Mouse (Mus musculus) A20 (cell line): Measurements from ENCODE around the gene Tmem190.
"Not testable (repeated sequence)": the region's sequence is repeated elsewhere in the genome, so short reads cannot be mapped to it uniquely, and the experiment has no call there.

Experiments used
- DNase-seq: peaks from one replicate; pipeline ENCODE4 v3.0.0-alpha.2; 2011; ENCODE audit warnings: low read depth, low spot score

Gene Tmem190

DNA sequence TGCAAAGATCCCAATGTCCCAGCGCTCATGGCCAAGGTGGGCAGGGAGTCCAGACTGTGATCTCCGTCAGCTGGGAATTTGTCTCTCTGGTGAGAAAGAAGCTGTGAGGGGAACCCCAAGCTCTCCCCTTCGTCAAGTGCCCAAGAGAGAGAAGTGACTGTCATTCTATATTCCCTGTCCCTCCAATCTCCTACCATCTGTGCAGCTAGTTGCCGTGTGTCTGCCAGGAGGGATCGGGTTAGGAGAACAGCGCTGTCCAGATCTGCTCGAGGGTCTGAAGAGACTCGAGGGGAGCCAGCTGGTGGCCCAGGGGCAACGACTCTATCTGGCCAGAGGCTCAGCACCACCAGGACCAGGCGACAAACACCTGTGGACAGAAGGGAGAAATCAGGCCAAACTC, 6.6 kb upstream of the Tmem190 start:
- DNase-seq, result no peak

- no peak for DNase-seq
Observed at GRCm38 (mm10) chr7:4776861-4777830, 5.6 kb upstream of the Tmem190 start.

GRCm38 (mm10) chr7:4777851-4778637, 4.7 kb upstream of the Tmem190 start:
- DNase-seq, result no peak

- no peak for DNase-seq
Observed at GRCm38 (mm10) chr7:4779921-4780320, 2.8 kb upstream of the Tmem190 start.

DNA sequence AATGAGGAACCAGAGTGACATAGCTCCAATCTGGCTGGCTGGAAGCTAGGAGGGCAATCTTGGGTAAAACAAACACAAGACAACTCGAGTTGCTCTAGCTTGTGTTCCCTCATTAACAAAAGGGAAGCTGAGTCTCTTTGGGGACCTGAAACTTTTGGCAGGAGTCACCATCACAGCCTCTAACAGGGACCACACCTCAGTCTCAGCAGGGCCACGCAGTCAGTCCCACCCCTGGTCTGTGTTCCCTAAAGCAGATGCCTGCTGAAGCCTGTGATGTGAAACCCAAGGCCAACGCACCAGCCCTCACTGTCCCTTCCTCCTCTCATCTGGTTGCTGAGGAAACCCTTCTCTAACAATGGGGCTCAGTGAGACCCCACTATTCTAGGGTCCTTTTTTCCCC, 607 bp upstream of the Tmem190 start:
- DNase-seq, result no peak

GRCm38 (mm10) chr7:4783667-4784268, 1.0 kb downstream of the Tmem190 start:
- no peak for DNase-seq

DNA sequence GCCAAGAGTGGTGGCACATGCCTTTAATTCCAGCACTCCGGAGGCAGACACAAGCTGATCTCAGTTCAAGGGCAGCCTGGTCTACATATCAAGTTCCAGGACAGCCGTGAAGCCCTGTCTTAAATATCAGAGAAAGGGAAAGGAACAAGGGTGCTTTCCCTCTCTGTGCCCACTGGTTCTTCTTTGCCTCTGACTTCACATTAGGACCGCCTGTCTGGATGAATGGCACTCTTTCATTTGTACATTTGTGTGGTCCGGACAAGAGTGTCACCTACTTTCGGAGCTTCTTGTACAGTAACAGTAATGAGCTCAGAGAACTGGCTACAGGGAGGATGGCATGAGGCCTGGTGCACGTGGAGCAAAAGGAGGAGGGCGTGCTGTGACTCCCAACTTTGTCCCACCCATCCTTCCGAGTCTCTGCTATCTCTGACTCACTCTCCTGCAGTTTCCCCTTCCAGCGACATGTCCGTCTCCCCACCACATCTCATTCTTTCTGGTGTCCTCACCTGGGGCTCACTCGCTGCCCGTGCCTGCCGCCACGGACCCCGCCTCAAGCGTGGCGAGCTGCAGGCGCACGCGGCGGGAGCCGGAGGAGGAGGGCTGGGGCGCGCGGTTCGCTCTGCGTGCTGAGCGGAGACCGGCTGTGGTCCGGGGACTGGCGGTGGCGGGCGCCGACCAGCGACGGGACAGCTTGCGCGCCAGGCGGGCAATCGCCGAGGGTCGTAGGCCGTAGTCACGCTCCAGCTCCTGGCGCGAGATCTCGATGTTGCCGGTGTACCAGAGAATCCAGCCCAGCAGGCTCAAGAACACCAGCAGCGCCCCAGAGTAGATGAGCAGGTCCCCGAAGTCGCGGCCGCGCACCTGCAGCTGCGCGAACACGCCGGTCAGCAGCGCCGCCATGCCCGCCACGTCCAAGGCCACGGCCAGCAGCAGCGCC, 6.0 kb downstream of the Tmem190 start:
- peak; percentile 85 for DNase-seq

- DNase-seq, result peak; percentile 63
Observed at GRCm38 (mm10) chr7:4789436-4789935, 6.7 kb downstream of the Tmem190 start, which contains the start of gene Tmem238. Gene Tmem238 (minus strand): TSS chr7:4789656.

DNA sequence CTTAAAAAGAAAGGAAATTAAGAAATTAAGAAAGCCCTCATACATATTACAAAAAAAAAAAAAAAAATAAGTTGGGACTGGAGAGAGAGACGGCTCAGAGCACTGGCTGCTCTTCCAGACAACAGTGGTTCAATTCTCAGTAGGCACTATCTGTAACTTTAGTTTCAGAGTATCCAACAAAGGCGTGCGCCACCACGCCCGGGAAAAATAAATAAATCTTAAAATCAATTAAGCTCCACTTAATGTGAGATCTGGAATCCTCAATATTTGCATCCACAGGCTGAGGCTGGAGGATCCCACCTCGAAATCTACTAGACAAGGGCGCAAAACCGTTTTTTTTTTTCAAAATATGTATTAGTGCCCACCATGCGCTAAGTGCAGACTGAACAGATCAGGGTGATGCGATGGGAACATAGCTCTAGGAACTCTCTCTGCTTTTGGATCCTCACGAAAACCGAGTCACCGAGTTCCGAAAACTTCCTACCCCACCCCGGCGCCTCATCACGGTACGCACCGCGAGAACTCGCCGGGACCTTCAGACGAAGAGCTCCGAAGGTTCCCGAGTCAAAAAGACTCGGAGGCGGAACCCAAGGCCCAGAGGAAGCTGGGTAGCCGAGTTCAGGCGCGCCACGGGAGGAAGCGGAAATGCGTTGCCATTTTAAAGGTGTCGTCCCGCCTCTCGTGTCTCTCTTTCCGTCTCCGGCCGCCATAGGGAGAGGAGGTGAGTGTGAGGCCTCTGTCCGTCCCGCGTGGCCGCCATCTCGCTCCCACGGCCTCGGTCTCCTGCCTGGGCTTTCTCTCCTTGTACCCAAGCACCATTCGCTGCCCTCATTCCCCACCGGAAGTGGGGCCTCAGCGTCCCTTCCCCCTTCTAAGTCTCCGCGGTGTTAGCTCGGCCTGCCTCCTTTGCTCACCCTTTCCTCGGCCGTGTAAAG, 9.8 kb downstream of the Tmem190 start, which contains the start of gene Rpl28:
TSS of gene Rpl28 (plus strand) at position 597 of the 935 bp plus-strand sequence.
- peak; percentile 97 for DNase-seq

DNA sequence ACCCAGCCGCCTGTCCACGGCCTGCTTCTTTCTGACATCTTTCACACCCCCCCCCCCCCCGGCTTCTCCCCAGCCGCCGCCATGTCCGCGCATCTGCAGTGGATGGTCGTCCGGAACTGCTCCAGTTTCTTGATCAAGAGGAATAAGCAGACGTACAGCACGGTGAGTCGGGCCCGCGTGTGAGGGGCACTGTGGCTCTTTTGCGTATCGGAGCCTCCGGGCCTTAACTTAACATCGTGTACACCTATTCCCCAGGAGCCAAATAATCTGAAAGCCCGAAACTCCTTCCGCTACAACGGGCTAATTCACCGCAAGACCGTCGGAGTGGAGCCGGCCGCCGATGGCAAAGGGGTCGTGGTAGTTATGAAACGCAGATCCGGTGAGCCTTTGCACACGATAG, 10.5 kb downstream of the Tmem190 start:
- DNase-seq, result not testable (repeated sequence)

GRCm38 (mm10) chr7:4793674-4794073, 10.9 kb downstream of the Tmem190 start:
- no peak for DNase-seq

DNA sequence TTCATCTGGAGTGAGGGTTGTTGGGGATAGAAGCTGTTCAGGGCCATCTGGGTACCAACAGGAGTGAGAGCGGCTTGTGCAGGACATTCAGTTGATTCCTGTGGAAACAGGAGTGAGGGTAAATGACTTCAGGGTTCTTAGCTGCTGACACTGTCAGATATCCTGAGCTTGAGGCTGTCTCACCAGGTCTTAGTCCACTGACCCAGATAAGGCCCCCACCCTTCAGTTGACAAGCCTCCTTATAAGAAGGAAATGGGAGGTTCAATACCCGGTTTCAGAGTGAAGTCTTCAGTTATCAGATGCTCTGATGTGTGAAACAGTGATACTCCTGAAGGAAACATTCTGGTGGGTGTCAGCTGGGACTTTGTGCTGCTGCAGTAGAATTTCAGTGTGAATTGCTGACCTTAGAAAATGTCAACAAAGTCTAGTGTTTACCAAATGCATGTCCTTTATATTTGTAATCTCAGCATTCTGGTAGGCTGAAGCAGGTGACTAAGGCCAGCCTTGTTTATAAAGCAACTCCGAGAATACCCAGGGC, 12.0 kb downstream of the Tmem190 start:
- DNase-seq, result no peak

GRCm38 (mm10) chr7:4795767-4796433, 13.2 kb downstream of the Tmem190 start:
- peak; percentile 59 for DNase-seq

GRCm38 (mm10) chr7:4802247-4802646, 19.5 kb downstream of the Tmem190 start:
- no peak for DNase-seq

- DNase-seq, result peak; percentile 66
Observed at GRCm38 (mm10) chr7:4806716-4807115, 24.0 kb downstream of the Tmem190 start.

- not testable (repeated sequence) for DNase-seq
Observed at GRCm38 (mm10) chr7:4811131-4811530, 28.4 kb downstream of the Tmem190 start.

DNA sequence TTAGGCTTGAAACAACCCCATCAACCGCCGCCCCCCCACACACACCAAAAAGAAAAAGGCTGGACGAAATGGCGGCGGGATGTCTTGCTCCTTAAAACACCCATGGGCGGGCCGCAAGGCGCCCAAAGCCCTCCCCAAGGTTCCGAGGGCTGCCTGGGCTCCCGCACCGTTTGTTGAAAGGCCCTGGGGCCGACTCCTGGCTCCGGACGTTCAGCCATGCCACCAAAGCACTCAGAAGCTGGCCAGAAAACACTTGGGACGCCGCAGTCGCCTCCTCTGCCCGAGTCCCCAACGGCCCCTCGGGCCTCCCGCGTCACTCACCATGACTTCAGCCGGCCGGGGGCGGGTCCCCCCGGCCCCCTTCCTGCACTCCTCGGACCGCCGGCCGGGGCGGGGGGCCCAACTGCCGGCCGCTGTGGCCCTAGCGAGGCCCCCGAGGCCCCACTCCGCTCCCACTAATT, 29.1 kb downstream of the Tmem190 start:
- DNase-seq, result no peak

- DNase-seq, result peak; percentile 100
Observed at GRCm38 (mm10) chr7:4812303-4813104, 29.8 kb downstream of the Tmem190 start, which contains the start of gene Ube2s. Gene Ube2s (minus strand): TSS chr7:4812590.
